Mouse (Mus musculus): Measurements from ENCODE around the gene Gzma. TPM values are rescaled to one million over a fixed set of nuclear protein-coding genes. Genes with fewer than 3 reads are reported as not detected.

Gzma gene
- 23.1 and 38.7 TPM in 2 replicates for polyA plus RNA-seq (2015; fragmentation: Nextera tagmentation; extraction: Ambion mirVana)

DNA sequence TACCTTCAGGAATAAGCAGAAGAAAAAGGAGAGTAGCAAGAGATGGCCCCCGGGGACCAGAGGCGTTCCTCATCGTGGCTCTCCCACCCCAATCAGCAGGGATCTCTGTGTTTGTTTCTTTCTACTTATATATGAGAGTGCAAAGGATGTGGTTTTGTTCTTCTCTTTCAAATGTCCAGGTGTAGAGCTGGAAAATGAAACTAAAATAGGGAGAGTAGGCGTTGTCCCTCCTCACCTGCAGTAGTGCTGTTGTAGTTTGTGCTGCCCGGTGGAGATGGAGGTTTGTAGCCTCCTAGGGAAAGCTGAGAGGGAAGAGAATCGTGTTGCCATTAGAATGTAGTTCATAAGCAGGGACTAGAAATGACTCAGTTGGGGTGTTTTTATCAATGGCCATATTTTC, at the start of gene Gzma:
Gzma (minus strand) TSS at position 103 of the 400 bp plus-strand sequence.

DNA sequence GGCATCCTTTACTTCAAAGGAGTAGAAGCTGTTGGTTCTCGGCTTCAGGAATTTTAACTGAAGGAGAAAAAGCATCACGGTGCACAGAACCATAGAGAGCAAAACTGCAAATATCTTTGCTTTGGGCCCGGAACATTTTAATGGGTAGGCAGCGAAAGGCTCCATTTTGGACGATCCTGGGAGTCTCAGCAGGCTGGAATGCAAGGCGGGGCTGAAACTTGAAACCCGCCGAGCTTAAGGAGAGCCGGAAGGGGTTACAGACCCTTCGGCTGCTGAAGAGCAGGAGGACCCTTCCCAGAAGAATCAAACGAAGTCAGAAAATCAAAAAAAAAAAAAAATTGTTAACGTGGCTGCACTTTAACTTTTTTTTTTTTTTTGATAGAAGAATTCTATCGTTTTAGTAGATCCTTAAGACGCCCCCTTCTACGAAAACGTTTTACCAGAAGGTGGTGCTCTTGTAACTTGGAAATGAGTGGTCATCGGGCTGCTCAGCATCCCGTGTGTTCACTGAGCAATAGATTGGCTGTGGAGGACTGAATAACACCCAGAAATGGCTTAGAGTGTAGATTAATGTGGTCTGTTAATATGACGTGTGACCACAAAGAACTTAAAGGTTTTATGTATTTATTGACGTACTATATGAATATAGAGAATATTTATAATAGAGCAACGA, 54.4 kb downstream of the Gzma start, which contains the start of gene Gpx8:
Gpx8 (minus strand) TSS at position 200 of the 673 bp plus-strand sequence.

Other genes starting within 250 kb of the Gzma start
- 31.6 and 32.4 TPM in 2 replicates for gene Mtrex, start 173.6 kb downstream of the Gzma start, polyA plus RNA-seq (2015; fragmentation: Nextera tagmentation; extraction: Ambion mirVana)
- 9.4 and 10.3 TPM in 2 replicates for gene Dhx29, start 173.5 kb downstream of the Gzma start, polyA plus RNA-seq (2015; fragmentation: Nextera tagmentation; extraction: Ambion mirVana)
- gene Ccno, start 113.2 kb downstream of the Gzma start, polyA plus RNA-seq (2015; fragmentation: Nextera tagmentation; extraction: Ambion mirVana) = 0.89 and 1.3 TPM in 2 replicates
- gene Mcidas, start 107.1 kb downstream of the Gzma start, polyA plus RNA-seq (2015; fragmentation: Nextera tagmentation; extraction: Ambion mirVana) = not detected in 2 replicates
- gene Cdc20b, start 65.9 kb downstream of the Gzma start, polyA plus RNA-seq (2015; fragmentation: Nextera tagmentation; extraction: Ambion mirVana) = not detected in 2 replicates
- gene Gpx8, start 54.6 kb downstream of the Gzma start, polyA plus RNA-seq (2015; fragmentation: Nextera tagmentation; extraction: Ambion mirVana) = 30.9 and 34.9 TPM in 2 replicates
- gene Esm1, start 108.7 kb upstream of the Gzma start, polyA plus RNA-seq (2015; fragmentation: Nextera tagmentation; extraction: Ambion mirVana) = 0.54 and 0.75 TPM in 2 replicates
- not detected in 2 replicates for gene Gzmk, start 124.9 kb upstream of the Gzma start, polyA plus RNA-seq (2015; fragmentation: Nextera tagmentation; extraction: Ambion mirVana)
- 0.65 and 0.79 TPM in 2 replicates for gene BC067074, start 192.2 kb upstream of the Gzma start, polyA plus RNA-seq (2015; fragmentation: Nextera tagmentation; extraction: Ambion mirVana)